Mouse (Mus musculus) G1E (cell line): ENCODE results near the gene Ubald2.

ENCODE experiments used
- CTCF ChIP-seq: IDR thresholded peaks from 2 replicates; pipeline ENCODE4 v1.5.1; 2012; ENCODE audit warnings: low read depth, low read length, inconsistent platforms, mixed read lengths
- GATA1 ChIP-seq: IDR thresholded peaks from 2 replicates; pipeline ENCODE4 v1.6.1; 2012; ENCODE audit warnings: borderline replicate concordance, low read length, inconsistent platforms, mixed read lengths

- TF ChIP-seq CTCF (no peak), GATA1 (no peak)
These were observed 38.4 kb downstream of the Ubald2 start for GRCm38 (mm10) chr11:116472275-116472674.
